In genomic region chr6:66200136-66200790, GRCm38 (mm10) we compare ENCODE assay signal across 12 mouse cellular contexts.
A peak's percentile ranks its signal among the peaks of the same experiment; 100 is the strongest.
DNase-seq lines count a peak whose midpoint lies in the region; ATAC-seq lines count a peak whose summit lies in the region.
"Had no signal": no experiment of that assay in that cellular context is flagged by ENCODE, and none has a peak within 500 bp of the region (broad histone marks: within the 10 kb centered on the region; RNA-seq: fewer than 3 reads in every experiment).

No protein-coding gene starts in this region.

- ATAC-seq in frontal cortex, adult (ENCODE audit: low TSS enrichment), result peak; percentile 41; the same call in 1 of the 2 replicates
- ATAC-seq in limb, embryonic 12.5 days (ENCODE audit: insufficient number of reproducible peaks, insufficient read depth, low FRiP score, low TSS enrichment, low read depth), result 0 out of 2 replicates have a peak, but pooled peaks have one; percentile 63
- no peak for ATAC-seq in liver, embryonic 12.5 days

- WGBS in limb, embryonic 12.5 days, result 12% methylated on average over 6 of the region's 6 CpGs
- WGBS in liver, embryonic 12.5 days (ENCODE audit: insufficient replicate concordance), result 57% methylated on average over 6 of the region's 6 CpGs

- no peak overlapping the region for H3K4me2 ChIP-seq in limb, embryonic 12.5 days
- no peak overlapping the region for H3K4me2 ChIP-seq in liver, embryonic 12.5 days
- H3K4me2 ChIP-seq: hindbrain, embryonic 15.5 days had no signal

- peak overlapping the region; percentile 66; the same call in 1 of the 2 replicates for H3K27ac ChIP-seq in limb, embryonic 12.5 days
- H3K27ac ChIP-seq in liver, embryonic 12.5 days, result no peak overlapping the region
- H3K27ac ChIP-seq: hindbrain, embryonic 15.5 days; midbrain, embryonic 10.5 days had no signal

- no peak overlapping the region for H3K4me3 ChIP-seq in limb, embryonic 12.5 days (replicated peaks)
- H3K4me3 ChIP-seq in liver, embryonic 12.5 days, result no peak overlapping the region
- H3K4me3 ChIP-seq: hindbrain, embryonic 15.5 days; midbrain, embryonic 10.5 days had no signal

- DNase-seq in frontal cortex, postnatal 10 days (ENCODE audit: low spot score in 2 of 2), result no peak
- DNase-seq in retina, postnatal 1 day, result peak; percentile 24
- DNase-seq in retina, embryonic 14.5 days (ENCODE audit: low spot score), result no peak
- peak; percentile 9 for DNase-seq in thymus, postnatal 25 days
- DNase-seq in natural killer cell, adult 2 months (ENCODE audit: low spot score in 2 of 2), result no peak
- DNase-seq: adrenal gland, postnatal 25 days; liver had no signal

- H3K4me1 ChIP-seq in limb, embryonic 12.5 days (replicated peaks), result peaks cover 11% of the 10 kb centered on the region
- H3K4me1 ChIP-seq in liver, embryonic 12.5 days, result no peaks in the 10 kb centered on the region
- H3K4me1 ChIP-seq: hindbrain, embryonic 15.5 days had no signal

- no peak overlapping the region for H3K9ac ChIP-seq in limb, embryonic 12.5 days (replicated peaks)
- no peak overlapping the region for H3K9ac ChIP-seq in liver, embryonic 12.5 days
- H3K9ac ChIP-seq: hindbrain, embryonic 15.5 days had no signal

- H3K9me3 ChIP-seq in limb, embryonic 12.5 days, result no peaks in the 10 kb centered on the region
- H3K9me3 ChIP-seq in liver, embryonic 12.5 days (replicated peaks), result no peaks in the 10 kb centered on the region
- H3K9me3 ChIP-seq: hindbrain, embryonic 15.5 days; midbrain, embryonic 10.5 days had no signal

- no peaks in the 10 kb centered on the region for H3K36me3 ChIP-seq in limb, embryonic 12.5 days
- no peaks in the 10 kb centered on the region for H3K36me3 ChIP-seq in liver, embryonic 12.5 days
- H3K36me3 ChIP-seq: hindbrain, embryonic 15.5 days; midbrain, embryonic 10.5 days had no signal

- H3K27me3 ChIP-seq in limb, embryonic 12.5 days, result no peaks in the 10 kb centered on the region
- no peaks in the 10 kb centered on the region for H3K27me3 ChIP-seq in liver, embryonic 12.5 days (replicated peaks)
- H3K27me3 ChIP-seq: hindbrain, embryonic 15.5 days had no signal

Comparison
In these comparisons a context has a peak if more than half of its experiments do, and no peak if none do; other contexts are left out.
1. DNase-seq: peak in retina, postnatal 1 day (single experiment) and thymus, postnatal 25 days (single experiment); none in frontal cortex, postnatal 10 days (0 of 2), retina, embryonic 14.5 days (single experiment) and natural killer cell, adult 2 months (0 of 2).